Comparison of ENCODE assay signal across 22 mouse cellular contexts in the genomic region with DNA sequence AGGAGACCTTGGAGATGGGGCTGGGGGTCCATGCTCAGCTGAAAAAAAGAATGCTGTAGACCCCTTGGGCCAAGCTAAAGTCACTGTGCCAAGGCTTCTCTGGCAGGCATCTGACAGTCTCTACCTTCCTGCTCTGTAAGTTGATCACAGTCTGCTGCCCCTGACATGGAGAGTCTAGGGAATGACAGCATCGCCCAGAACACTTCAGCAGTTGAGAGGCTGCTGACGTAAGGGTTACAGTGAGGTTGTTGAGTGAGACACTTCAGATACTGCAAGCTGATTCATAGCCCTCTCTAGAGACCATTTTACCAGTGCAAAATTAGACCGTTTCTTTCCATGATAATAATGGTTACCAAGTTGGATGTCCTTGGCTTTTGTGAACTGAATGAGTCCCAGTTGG. TPM values are rescaled to one million over a fixed set of nuclear protein-coding genes. Genes with fewer than 3 reads are reported as not detected.
DNase-seq lines count a peak whose midpoint lies in the region; ATAC-seq and TF ChIP-seq lines count a peak whose summit lies in the region.
"Had no signal": no experiment of that assay in that cellular context is flagged by ENCODE, and none has a peak within 500 bp of the region (broad histone marks: within the 10 kb centered on the region; RNA-seq: fewer than 3 reads in every experiment).

No protein-coding gene starts in this region.

- peak overlapping the region; percentile 72; the same call in 1 of the 2 replicates for H3K27ac ChIP-seq in heart, embryonic 10.5 days
- H3K27ac ChIP-seq in heart, postnatal 0 days (ENCODE audit: low read depth): peak overlapping the region; percentile 92
- H3K27ac ChIP-seq in lung, postnatal 0 days (ENCODE audit: low read length): no peak overlapping the region
- H3K27ac ChIP-seq in forebrain, embryonic 14.5 days (ENCODE audit: low read depth, low read length): no peak overlapping the region
- no peak overlapping the region for H3K27ac ChIP-seq in intestine, postnatal 0 days (ENCODE audit: low read depth, low read length)
- H3K27ac ChIP-seq: embryonic facial prominence, embryonic 10.5 days; forebrain, embryonic 15.5 days; hindbrain, embryonic 10.5 days; kidney, postnatal 0 days; lung, embryonic 15.5 days; midbrain, embryonic 12.5 days; neural tube, embryonic 13.5 days had no signal

- peak; percentile 19 for DNase-seq in MN1 (ENCODE audit: low spot score)
- DNase-seq in heart, embryonic 10.5 days (ENCODE audit: low spot score): peak; percentile 90
- DNase-seq in heart, postnatal 0 days (ENCODE audit: low spot score): peak; percentile 93
- peak; percentile 81 for DNase-seq in lung, postnatal 0 days (ENCODE audit: low spot score)
- DNase-seq in frontal cortex, postnatal 25 days (ENCODE audit: low spot score in 2 of 2): no peak
- DNase-seq in forebrain, embryonic 14.5 days (ENCODE audit: low spot score): no peak
- DNase-seq: cerebellum, adult 2 months; gastrocnemius, postnatal 36 days; kidney, adult 18-20 months; layer of hippocampus, postnatal 36 days; right cerebral cortex, adult 18-20 months; thymus, postnatal 14 days had no signal

- H3K9me3 ChIP-seq in heart, embryonic 10.5 days: no peaks in the 10 kb centered on the region
- H3K9me3 ChIP-seq in heart, postnatal 0 days (replicated peaks; ENCODE audit: control insufficient read depth, low read length): no peaks in the 10 kb centered on the region
- H3K9me3 ChIP-seq in lung, postnatal 0 days (ENCODE audit: low read length): no peaks in the 10 kb centered on the region
- H3K9me3 ChIP-seq in forebrain, embryonic 14.5 days (replicated peaks; ENCODE audit: control insufficient read depth, low read length): no peaks in the 10 kb centered on the region
- no peaks in the 10 kb centered on the region for H3K9me3 ChIP-seq in intestine, postnatal 0 days (ENCODE audit: control insufficient read depth)
- H3K9me3 ChIP-seq: embryonic facial prominence, embryonic 10.5 days; forebrain, embryonic 15.5 days; hindbrain, embryonic 10.5 days; lung, embryonic 15.5 days; midbrain, embryonic 12.5 days; neural tube, embryonic 13.5 days had no signal

- H3K4me1 ChIP-seq in heart, embryonic 10.5 days: peaks cover 52% of the 10 kb centered on the region
- H3K4me1 ChIP-seq in heart, postnatal 0 days (ENCODE audit: control insufficient read depth, insufficient read depth): peaks cover 41% of the 10 kb centered on the region
- no peaks in the 10 kb centered on the region for H3K4me1 ChIP-seq in lung, postnatal 0 days (ENCODE audit: insufficient read depth, low read depth, low read length)
- no peaks in the 10 kb centered on the region for H3K4me1 ChIP-seq in forebrain, embryonic 14.5 days (ENCODE audit: control insufficient read depth, insufficient read depth, low read length)
- no peaks in the 10 kb centered on the region for H3K4me1 ChIP-seq in intestine, postnatal 0 days (replicated peaks; ENCODE audit: control insufficient read depth, insufficient read depth, low read length)
- H3K4me1 ChIP-seq: embryonic facial prominence, embryonic 10.5 days; forebrain, embryonic 15.5 days; hindbrain, embryonic 10.5 days; midbrain, embryonic 12.5 days; neural tube, embryonic 13.5 days had no signal

- 0 out of 2 replicates have a peak, but pooled peaks have one; percentile 3 for TF ChIP-seq CTCF in heart, postnatal 0 days (IDR thresholded peaks at IDR 0.05; ENCODE audit: low read depth)
- TF ChIP-seq CTCF in lung, postnatal 0 days (IDR thresholded peaks at IDR 0.05): no peak
- no peak for TF ChIP-seq CTCF in intestine, postnatal 0 days (IDR thresholded peaks at IDR 0.05; ENCODE audit: low read depth)

- H3K27me3 ChIP-seq in heart, embryonic 10.5 days (ENCODE audit: insufficient read depth, poor library complexity, severe bottlenecking): 0 out of 2 replicates have a peak, but pooled peaks cover 7% of the 10 kb centered on the region
- no peaks in the 10 kb centered on the region for H3K27me3 ChIP-seq in heart, postnatal 0 days (ENCODE audit: control insufficient read depth, insufficient read depth, low read length)
- H3K27me3 ChIP-seq in lung, postnatal 0 days (replicated peaks; ENCODE audit: insufficient read depth, low read length): no peaks in the 10 kb centered on the region
- H3K27me3 ChIP-seq in forebrain, embryonic 14.5 days (replicated peaks; ENCODE audit: control insufficient read depth, insufficient read depth, low read length): no peaks in the 10 kb centered on the region
- H3K27me3 ChIP-seq in intestine, postnatal 0 days (replicated peaks; ENCODE audit: control insufficient read depth, insufficient read depth, low read length): no peaks in the 10 kb centered on the region
- H3K27me3 ChIP-seq: CH12.LX; forebrain, embryonic 15.5 days; lung, embryonic 15.5 days; midbrain, embryonic 12.5 days; neural tube, embryonic 13.5 days had no signal

- peaks cover 11% of the 10 kb centered on the region for H3K36me3 ChIP-seq in heart, embryonic 10.5 days
- H3K36me3 ChIP-seq in heart, postnatal 0 days (replicated peaks; ENCODE audit: control insufficient read depth, insufficient read depth, low read length): peaks cover 23% of the 10 kb centered on the region
- H3K36me3 ChIP-seq in lung, postnatal 0 days (ENCODE audit: insufficient read depth, low read length): peaks cover 5% of the 10 kb centered on the region; the same call in 1 of the 2 replicates
- peaks cover 11% of the 10 kb centered on the region for H3K36me3 ChIP-seq in forebrain, embryonic 14.5 days (ENCODE audit: control insufficient read depth, insufficient read depth, low read length)
- peaks cover 21% of the 10 kb centered on the region for H3K36me3 ChIP-seq in intestine, postnatal 0 days (ENCODE audit: control insufficient read depth, insufficient read depth)

- H3K9ac ChIP-seq in heart, postnatal 0 days (replicated peaks; ENCODE audit: low read depth, low read length): no peak overlapping the region
- H3K9ac ChIP-seq in lung, postnatal 0 days (replicated peaks; ENCODE audit: low read depth): no peak overlapping the region
- H3K9ac ChIP-seq in forebrain, embryonic 14.5 days (ENCODE audit: low read length): no peak overlapping the region
- no peak overlapping the region for H3K9ac ChIP-seq in intestine, postnatal 0 days (ENCODE audit: low read depth, low read length)
- H3K9ac ChIP-seq: forebrain, embryonic 15.5 days; lung, embryonic 15.5 days; midbrain, embryonic 12.5 days; neural tube, embryonic 13.5 days had no signal

- no peak for TF ChIP-seq EP300 in heart, postnatal 0 days (IDR thresholded peaks at IDR 0.05; ENCODE audit: low read depth)
- TF ChIP-seq EP300 in lung, postnatal 0 days (IDR thresholded peaks at IDR 0.05): peak; percentile 55

- H3K4me2 ChIP-seq in heart, postnatal 0 days (ENCODE audit: low read depth, low read length): no peak overlapping the region
- H3K4me2 ChIP-seq in lung, postnatal 0 days (replicated peaks; ENCODE audit: low read depth, low read length): no peak overlapping the region
- H3K4me2 ChIP-seq in forebrain, embryonic 14.5 days (ENCODE audit: low read length): no peak overlapping the region
- no peak overlapping the region for H3K4me2 ChIP-seq in intestine, postnatal 0 days (replicated peaks; ENCODE audit: low read depth)
- H3K4me2 ChIP-seq: forebrain, embryonic 15.5 days; lung, embryonic 15.5 days; midbrain, embryonic 12.5 days; neural tube, embryonic 13.5 days had no signal

- no peak overlapping the region for H3K4me3 ChIP-seq in heart, embryonic 10.5 days
- no peak overlapping the region for H3K4me3 ChIP-seq in heart, postnatal 0 days (ENCODE audit: low read depth, low read length)
- no peak overlapping the region for H3K4me3 ChIP-seq in lung, postnatal 0 days (ENCODE audit: low read depth, low read length)
- no peak overlapping the region for H3K4me3 ChIP-seq in forebrain, embryonic 14.5 days (ENCODE audit: low read depth, low read length)
- H3K4me3 ChIP-seq in intestine, postnatal 0 days (ENCODE audit: low read depth, low read length): no peak overlapping the region
- H3K4me3 ChIP-seq: embryonic facial prominence, embryonic 10.5 days; forebrain, embryonic 15.5 days; hindbrain, embryonic 10.5 days; lung, embryonic 15.5 days; midbrain, embryonic 12.5 days; neural tube, embryonic 13.5 days had no signal

- WGBS in heart, embryonic 10.5 days: 45% methylated on average over 3 of the region's 3 CpGs
- 31% methylated on average over 3 of the region's 3 CpGs for WGBS in heart, postnatal 0 days
- WGBS in lung, postnatal 0 days: 57% methylated on average over 3 of the region's 3 CpGs
- WGBS in forebrain, embryonic 14.5 days: 93% methylated on average over 3 of the region's 3 CpGs
- 89% methylated on average over 3 of the region's 3 CpGs for WGBS in intestine, postnatal 0 days

- peak; percentile 91 for ATAC-seq in heart, postnatal 0 days (ENCODE audit: insufficient read depth, low read depth)
- ATAC-seq in lung, postnatal 0 days: peak; percentile 97
- ATAC-seq in erythroblast, adult 5-6 weeks (replicated peaks; ENCODE audit: low FRiP score, poor library complexity, severe bottlenecking): no peak
- no peak for ATAC-seq in forebrain, embryonic 14.5 days
- no peak for ATAC-seq in intestine, postnatal 0 days
- ATAC-seq: forebrain, embryonic 15.5 days had no signal

RNA-seq across cellular contexts. Expression of a gene that starts 18.0 kb away (rescaled TPM):
- polyA plus RNA-seq in heart, embryonic 10.5 days (2016; fragmentation: Nextera tagmentation; extraction: Ambion mirVana): 107 and 111 TPM in 2 replicates
- 195 and 349 TPM in 2 replicates for total RNA-seq in heart, postnatal 0 days (2014; rRNA removed; ENCODE audit: low replicate concordance)
- 147 and 157 TPM in 2 replicates for polyA plus RNA-seq in heart, postnatal 0 days (2015; fragmentation: Nextera tagmentation; extraction: Ambion mirVana)
- 70.7 and 72.9 TPM in 2 replicates for polyA plus RNA-seq in lung, postnatal 0 days (2015; fragmentation: Nextera tagmentation; extraction: Ambion mirVana)
- 16.5 and 18.8 TPM in 2 replicates for total RNA-seq in erythroblast, adult 5-6 weeks (2015; ENCODE audit: low replicate concordance)
- 15.8 and 25.9 TPM in 2 replicates for total RNA-seq in erythroblast, adult 5-6 weeks (2017; ENCODE audit: low replicate concordance)
- polyA plus RNA-seq in forebrain, embryonic 14.5 days (2014; fragmentation: Nextera tagmentation; extraction: Ambion mirVana): 111 and 112 TPM in 2 replicates
- 75.6 and 81.8 TPM in 2 replicates for polyA plus RNA-seq in intestine, postnatal 0 days (2015; fragmentation: Nextera tagmentation; extraction: Ambion mirVana)

RNA-seq across cellular contexts. Expression of a gene that starts 51.6 kb away (rescaled TPM):
- 15.8 and 18.6 TPM in 2 replicates for polyA plus RNA-seq in heart, embryonic 10.5 days (2016; fragmentation: Nextera tagmentation; extraction: Ambion mirVana)
- 10.0 and 23.3 TPM in 2 replicates for total RNA-seq in heart, postnatal 0 days (2014; rRNA removed; ENCODE audit: low replicate concordance)
- 5.4 and 6.7 TPM in 2 replicates for polyA plus RNA-seq in heart, postnatal 0 days (2015; fragmentation: Nextera tagmentation; extraction: Ambion mirVana)
- 10.8 and 11.5 TPM in 2 replicates for polyA plus RNA-seq in lung, postnatal 0 days (2015; fragmentation: Nextera tagmentation; extraction: Ambion mirVana)
- total RNA-seq in erythroblast, adult 5-6 weeks (2015; ENCODE audit: low replicate concordance): 5.9 and 7.9 TPM in 2 replicates
- total RNA-seq in erythroblast, adult 5-6 weeks (2017; ENCODE audit: low replicate concordance): 5.9 and 6.4 TPM in 2 replicates
- 18.2 and 21.3 TPM in 2 replicates for polyA plus RNA-seq in forebrain, embryonic 14.5 days (2014; fragmentation: Nextera tagmentation; extraction: Ambion mirVana)
- 17.5 and 18.8 TPM in 2 replicates for polyA plus RNA-seq in intestine, postnatal 0 days (2015; fragmentation: Nextera tagmentation; extraction: Ambion mirVana)

Comparison
In these comparisons a context has a peak if more than half of its experiments do, and no peak if none do; other contexts are left out.
1. DNase-seq: peak in MN1 (single experiment), heart, embryonic 10.5 days (single experiment), heart, postnatal 0 days (single experiment) and lung, postnatal 0 days (single experiment); none in frontal cortex, postnatal 25 days (0 of 2) and forebrain, embryonic 14.5 days (single experiment).
2. H3K27ac ChIP-seq: peak in heart, embryonic 10.5 days (single experiment) and heart, postnatal 0 days (single experiment); none in lung, postnatal 0 days (single experiment), forebrain, embryonic 14.5 days (single experiment) and intestine, postnatal 0 days (single experiment).
3. ATAC-seq: peak in heart, postnatal 0 days (single experiment) and lung, postnatal 0 days (single experiment); none in erythroblast, adult 5-6 weeks (single experiment), forebrain, embryonic 14.5 days (single experiment) and intestine, postnatal 0 days (single experiment).